Mouse (Mus musculus): ENCODE data around the gene Magoh.

Gene Magoh

GRCm38 (mm10) chr4:107879254-107880050, at the start of gene Magoh:
Gene Magoh, plus strand, starts transcription at chr4:107879755.
- peak; percentile 95 for DNase-seq (ENCODE audit: low spot score)

DNA sequence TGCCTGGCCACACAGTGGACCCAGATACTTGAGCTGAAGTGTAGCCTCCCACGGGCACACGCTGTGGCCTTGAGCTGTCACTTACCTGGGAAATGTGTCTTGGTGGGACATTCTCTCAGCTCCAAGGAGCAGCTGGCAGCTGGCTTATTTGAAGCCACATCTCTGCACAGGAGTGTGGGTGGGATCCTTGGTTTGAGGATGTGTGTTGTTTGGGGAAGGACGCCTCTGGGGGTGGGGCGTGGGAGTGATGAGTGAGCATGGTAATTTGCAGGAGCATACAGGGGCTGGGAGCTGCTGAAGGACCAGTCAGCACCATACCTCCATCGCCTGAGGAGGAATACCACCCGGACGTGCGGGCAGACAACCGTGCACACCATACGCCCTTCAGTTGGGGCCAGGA, 49.4 kb upstream of the Magoh start:
- no peak for DNase-seq (ENCODE audit: low spot score)

DNA sequence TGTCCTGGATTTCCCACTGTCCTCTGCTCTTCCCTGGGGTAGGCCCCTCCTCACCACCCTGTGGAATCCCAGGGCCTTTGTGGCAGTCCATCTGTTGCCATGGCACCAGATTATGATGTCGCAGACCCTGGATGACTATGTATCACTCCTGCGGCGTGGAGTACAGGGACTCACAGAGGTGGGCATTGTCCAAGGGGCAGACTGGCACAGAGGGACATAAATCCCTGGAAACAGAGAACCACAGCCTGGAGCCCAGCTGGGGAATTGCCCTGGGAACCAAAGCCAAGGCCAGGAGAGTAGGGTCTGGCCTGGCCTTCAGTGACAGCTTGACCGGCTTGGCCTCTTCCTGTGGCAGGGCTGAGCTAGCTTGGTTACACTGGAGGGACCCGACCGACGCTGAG, 48.7 kb upstream of the Magoh start:
- no peak for DNase-seq (ENCODE audit: low spot score)

GRCm38 (mm10) chr4:107831678-107832077, 47.9 kb upstream of the Magoh start:
- DNase-seq (ENCODE audit: low spot score), result no peak

- DNase-seq (ENCODE audit: low spot score), result no peak
These were observed 46.0 kb upstream of the Magoh start for GRCm38 (mm10) chr4:107833525-107833924.

DNA sequence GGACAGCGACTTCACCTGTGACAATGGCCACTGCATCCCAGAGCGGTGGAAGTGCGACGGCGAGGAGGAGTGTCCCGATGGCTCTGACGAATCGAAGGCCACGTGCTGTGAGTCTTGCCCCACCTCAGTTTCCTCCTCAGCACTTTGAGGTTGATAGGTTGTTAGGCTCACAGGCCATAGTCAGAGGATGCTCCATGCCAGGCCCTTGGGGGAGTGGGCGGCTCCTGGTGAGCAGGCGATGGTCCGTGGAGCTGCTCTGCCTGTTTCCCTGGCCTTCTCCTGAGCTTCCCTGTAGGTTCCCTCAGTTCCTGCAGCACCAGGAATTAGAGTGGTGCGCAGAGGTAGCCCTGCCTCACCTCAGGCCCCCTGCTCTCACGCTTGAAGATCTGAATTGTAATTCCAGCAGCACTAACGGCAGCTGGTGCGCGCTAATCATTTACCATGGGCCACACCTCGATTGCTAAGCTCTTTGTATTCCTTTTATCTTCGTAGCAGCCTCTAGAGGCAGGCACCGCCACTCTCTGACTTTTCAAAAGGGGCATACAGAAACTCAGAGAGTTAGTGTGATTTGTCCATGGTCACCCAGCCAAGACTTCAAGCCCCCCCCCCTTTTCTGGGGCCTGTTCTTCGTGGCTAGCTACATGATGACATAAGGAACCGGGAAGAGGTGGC, 44.8 kb upstream of the Magoh start:
- no peak for DNase-seq (ENCODE audit: low spot score)

GRCm38 (mm10) chr4:107835508-107835909, 44.0 kb upstream of the Magoh start:
- DNase-seq (ENCODE audit: low spot score), result no peak

DNA sequence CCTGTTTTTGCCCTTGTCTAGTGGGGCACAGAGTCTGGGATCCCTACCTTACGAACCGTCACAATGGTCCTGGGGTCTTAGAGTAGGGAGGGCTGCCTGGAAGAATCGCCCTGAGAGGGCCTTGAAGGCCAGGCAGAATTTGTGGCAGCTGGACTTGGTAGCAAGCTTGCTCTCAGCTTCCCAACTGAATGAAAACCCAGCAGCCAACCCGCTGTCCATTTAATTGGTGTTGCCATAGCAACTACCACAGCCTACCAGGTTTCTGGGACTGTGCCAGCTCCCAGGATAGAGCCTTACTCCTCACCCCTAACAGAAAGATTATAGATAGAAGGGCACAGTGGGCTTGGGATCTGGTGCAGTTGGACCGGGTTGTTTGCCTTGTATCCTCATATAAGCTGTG, 42.8 kb upstream of the Magoh start:
- no peak for DNase-seq (ENCODE audit: low spot score)

DNA sequence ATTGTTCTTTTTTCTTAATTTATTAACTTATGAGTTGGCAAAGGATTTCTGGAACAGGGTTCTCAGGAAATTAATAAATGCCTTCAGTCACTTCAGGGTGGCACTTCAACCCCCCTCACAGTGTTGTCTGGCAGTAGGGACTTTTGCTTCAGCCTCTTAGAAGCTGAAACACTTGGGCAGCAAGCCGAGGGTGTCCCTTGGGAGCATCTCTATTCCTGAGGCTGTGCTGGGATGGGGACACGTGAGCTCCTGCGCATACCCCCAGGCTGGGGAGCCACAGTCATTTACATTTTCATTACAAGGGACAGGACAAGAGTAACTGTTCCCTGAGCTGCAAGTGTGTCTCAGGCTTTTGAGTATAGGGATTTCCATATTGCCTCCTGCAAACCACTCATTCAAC, 41.6 kb upstream of the Magoh start:
- no peak for DNase-seq (ENCODE audit: low spot score)

- DNase-seq (ENCODE audit: low spot score), result no peak
These were observed 35.9 kb upstream of the Magoh start for GRCm38 (mm10) chr4:107843687-107844086.

GRCm38 (mm10) chr4:107844971-107845370, 34.6 kb upstream of the Magoh start:
- peak; percentile 76 for DNase-seq (ENCODE audit: low spot score)

DNA sequence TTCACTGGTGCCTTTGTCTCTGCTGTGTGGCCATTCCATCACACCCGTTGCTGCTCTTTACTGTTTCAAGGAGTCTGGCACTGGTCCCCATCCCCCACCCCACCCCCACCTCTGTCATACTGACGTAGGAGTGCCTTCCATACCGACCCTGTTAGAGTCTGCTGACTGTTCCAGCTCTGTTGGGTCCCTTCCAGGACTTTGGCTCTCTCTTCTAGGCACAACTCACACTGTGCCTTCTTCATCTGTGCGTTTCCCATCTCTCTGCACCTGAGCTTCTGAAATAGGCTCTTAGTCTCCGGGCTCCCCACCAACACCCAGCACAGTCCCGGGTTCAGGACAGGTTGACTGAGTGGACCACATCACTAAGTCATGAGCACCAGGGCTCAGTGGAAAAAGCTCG, 32.8 kb upstream of the Magoh start:
- DNase-seq (ENCODE audit: low spot score), result no peak

DNA sequence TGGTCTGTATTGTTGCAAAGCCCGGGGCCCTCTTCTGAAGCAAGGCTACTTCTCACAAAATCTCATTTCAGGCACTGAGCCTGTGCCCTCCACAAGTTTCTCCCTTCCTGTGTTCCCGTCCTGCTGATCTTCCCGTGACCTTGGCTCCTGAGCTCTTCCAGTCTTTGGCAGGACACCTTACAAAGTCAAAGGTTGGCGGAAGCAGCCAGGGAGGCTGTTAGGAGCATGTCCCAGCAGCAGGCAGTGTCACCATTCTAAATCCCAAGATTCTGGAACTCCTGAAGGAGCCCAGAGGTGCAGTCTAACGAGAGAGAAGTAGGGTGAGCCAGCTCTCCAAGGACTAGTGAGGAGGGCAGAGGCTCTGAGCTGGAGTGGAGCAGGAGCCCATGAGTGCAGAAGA, 31.0 kb upstream of the Magoh start:
- no peak for DNase-seq (ENCODE audit: low spot score)

DNA sequence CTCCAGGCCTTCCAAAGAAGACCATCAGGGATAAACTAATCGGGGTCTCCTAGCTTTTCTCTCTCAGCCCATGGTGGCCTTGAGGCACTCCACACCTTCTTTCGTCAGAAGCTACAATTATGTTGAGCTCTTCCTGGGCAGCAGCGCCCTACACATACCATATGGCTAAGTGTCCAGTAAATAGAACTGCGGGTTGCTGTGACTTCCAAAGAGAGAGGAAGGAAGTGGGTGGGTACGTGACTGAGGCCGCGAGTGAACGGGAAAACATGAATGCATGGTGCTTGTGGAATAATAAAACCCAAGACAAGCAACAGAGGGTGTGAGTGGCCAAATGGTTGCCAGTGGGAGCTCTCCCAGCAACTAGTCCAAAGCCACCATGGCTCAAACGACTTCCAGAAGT, 29.9 kb upstream of the Magoh start:
- no peak for DNase-seq (ENCODE audit: low spot score)

DNA sequence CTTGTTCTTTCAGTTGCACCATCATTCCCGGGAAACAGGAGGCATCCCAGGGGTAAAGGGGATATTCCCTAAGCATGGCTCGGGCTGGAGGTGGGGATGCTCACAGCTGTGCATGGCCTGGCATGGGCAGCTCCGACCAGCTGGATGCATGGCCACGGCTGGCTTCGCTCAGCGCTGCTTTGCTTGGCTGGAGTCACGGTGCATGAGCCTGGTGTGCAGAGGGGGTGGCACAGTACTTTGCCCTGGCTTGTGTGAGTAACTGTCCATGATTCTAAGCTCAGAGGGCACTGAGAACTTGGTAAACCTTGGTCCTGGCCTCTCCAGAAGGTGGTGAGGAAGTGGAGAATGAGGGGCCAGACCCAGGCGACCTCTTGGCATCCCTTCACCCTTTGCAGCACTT, 29.5 kb upstream of the Magoh start:
- DNase-seq (ENCODE audit: low spot score), result no peak

DNA sequence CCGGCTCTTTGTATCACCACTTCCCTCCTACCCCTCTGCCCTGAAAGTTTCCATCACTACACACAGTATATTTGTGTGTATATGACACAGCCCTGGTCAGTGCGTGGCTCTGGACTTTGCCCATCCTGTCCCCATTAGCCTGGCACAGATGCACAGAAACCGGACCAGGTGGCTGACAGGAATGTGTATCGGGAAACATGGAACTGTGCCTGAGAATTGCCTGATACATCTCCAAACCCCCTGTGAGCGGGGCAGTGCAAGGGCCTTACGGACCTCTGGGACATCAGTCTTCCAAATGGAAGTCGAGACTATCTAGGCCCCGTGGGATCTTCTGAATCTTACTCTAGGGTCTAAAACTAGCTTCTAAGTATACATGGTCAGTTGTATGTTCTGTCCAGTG, 26.2 kb upstream of the Magoh start:
- no peak for DNase-seq (ENCODE audit: low spot score)

GRCm38 (mm10) chr4:107853836-107854235, 25.7 kb upstream of the Magoh start:
- no peak for DNase-seq (ENCODE audit: low spot score)

- no peak for DNase-seq (ENCODE audit: low spot score)
These were observed 22.4 kb upstream of the Magoh start for GRCm38 (mm10) chr4:107856958-107857686.

- no peak for DNase-seq (ENCODE audit: low spot score)
These were observed 20.6 kb upstream of the Magoh start for GRCm38 (mm10) chr4:107858995-107859394.

DNA sequence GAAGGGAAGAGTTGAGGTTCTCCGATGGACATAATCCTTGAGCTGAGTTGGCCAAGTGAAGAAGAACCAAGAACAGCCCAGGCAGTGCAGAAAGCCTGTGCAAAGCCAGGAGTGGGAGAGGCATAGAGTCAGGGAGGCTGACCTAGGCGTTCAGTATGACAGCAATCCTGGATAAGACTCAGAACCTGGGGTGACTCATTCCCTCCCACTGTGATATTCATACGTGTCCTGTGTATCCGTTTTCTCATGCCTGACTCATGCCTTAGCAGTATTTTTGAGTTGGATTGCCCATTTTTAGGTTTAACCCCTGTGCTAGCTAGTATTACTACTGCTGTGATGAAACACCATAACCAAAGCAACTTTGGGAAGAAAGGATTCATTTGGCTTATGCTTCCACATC, 14.7 kb upstream of the Magoh start:
- no peak for DNase-seq (ENCODE audit: low spot score)

DNA sequence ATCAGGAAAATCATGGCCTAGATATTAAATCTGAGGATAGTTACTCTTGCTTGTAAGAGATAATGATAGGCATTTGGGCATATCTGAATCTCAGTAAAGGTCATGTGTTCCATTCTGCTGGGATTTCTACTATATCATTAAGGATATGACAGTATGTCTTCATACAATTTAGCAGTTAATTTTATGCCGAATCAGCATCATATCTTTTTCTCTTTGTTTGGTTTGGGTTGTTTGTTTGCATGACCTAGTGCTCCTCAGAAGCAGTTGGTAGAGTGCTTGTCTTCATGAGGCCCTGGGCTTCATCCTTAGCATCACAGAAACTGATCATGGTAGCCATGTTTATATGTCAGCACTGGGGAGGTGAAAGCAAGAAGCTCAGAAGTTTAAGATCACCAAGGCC, 2.1 kb downstream of the Magoh start:
- DNase-seq (ENCODE audit: low spot score), result no peak

- DNase-seq (ENCODE audit: low spot score), result no peak
These were observed 6.8 kb downstream of the Magoh start for GRCm38 (mm10) chr4:107886371-107886770.

GRCm38 (mm10) chr4:107889385-107889730, 9.8 kb downstream of the Magoh start:
- no peak for DNase-seq (ENCODE audit: low spot score)

Measured in urinary bladder, postnatal 25 days (tissue).